In genomic region chr14:31251084-31251604, GRCm38 (mm10) we compare ENCODE assay signal across 8 mouse cellular contexts. TPM values are rescaled to one million over a fixed set of nuclear protein-coding genes. Genes with fewer than 3 reads are reported as not detected.
DNase-seq lines count a peak whose midpoint lies in the region; ATAC-seq lines count a peak whose summit lies in the region.

Gene Phf7 (minus strand): TSS chr14:31251317.
Gene Bap1 (plus strand): TSS chr14:31251450.

- H3K27me3 ChIP-seq in hindbrain, embryonic 14.5 days (ENCODE audit: control insufficient read depth, insufficient read depth, low read length), result no peaks in the 10 kb centered on the region

- H3K27ac ChIP-seq in hindbrain, embryonic 14.5 days, result peak within 1 kb of the TSS; percentile 95

- peak within 1 kb of the TSS; percentile 72 for H3K4me2 ChIP-seq in hindbrain, embryonic 14.5 days (replicated peaks)

- no peaks in the 10 kb centered on the region for H3K9me3 ChIP-seq in hindbrain, embryonic 14.5 days (ENCODE audit: control insufficient read depth, low read length)

- peak; percentile 94 for DNase-seq in T-cell, adult 2 months (ENCODE audit: low spot score)
- peak; percentile 98 for DNase-seq in cerebellum, postnatal 25 days
- peak; percentile 95 to 96 for DNase-seq in frontal cortex, postnatal 25 days (ENCODE audit: low spot score in 2 of 2)
- peak; percentile 99 for DNase-seq in hindbrain, embryonic 14.5 days (ENCODE audit: low spot score)
- DNase-seq in layer of hippocampus, postnatal 36 days, result peak; percentile 96 to 97
- DNase-seq in lung, postnatal 25 days (ENCODE audit: low spot score), result peak; percentile 93
- DNase-seq in retina, adult 2 months (ENCODE audit: low read depth, low spot score), result peak; percentile 86
- peak; percentile 97 for DNase-seq in thymus, postnatal 25 days

- H3K4me3 ChIP-seq in hindbrain, embryonic 14.5 days (replicated peaks; ENCODE audit: low read length), result peak within 1 kb of the TSS; percentile 86

- peak; percentile 93 for ATAC-seq in hindbrain, embryonic 14.5 days (ENCODE audit: low FRiP score)

- H3K9ac ChIP-seq in hindbrain, embryonic 14.5 days, result peak within 1 kb of the TSS; percentile 94

- peaks cover 10% of the 10 kb centered on the region for H3K4me1 ChIP-seq in hindbrain, embryonic 14.5 days (replicated peaks; ENCODE audit: control insufficient read depth, insufficient read depth, low read length)

- WGBS in hindbrain, embryonic 14.5 days, result under 1% methylated on average over 75 of the region's 75 CpGs

- H3K36me3 ChIP-seq in hindbrain, embryonic 14.5 days (replicated peaks; ENCODE audit: control insufficient read depth, insufficient read depth), result peaks cover 36% of the 10 kb centered on the region

RNA-seq across cellular contexts. Expression of gene Phf7, which starts in this region (rescaled TPM):
- 10.4 and 10.7 TPM in 2 replicates for polyA plus RNA-seq in hindbrain, embryonic 14.5 days (2014; fragmentation: Nextera tagmentation; extraction: Ambion mirVana)
- 1 to 10 TPM; 3.5 to 3.6 TPM for total RNA-seq in layer of hippocampus, postnatal 36 days (2021)

RNA-seq across cellular contexts. Expression of gene Bap1, which starts in this region (rescaled TPM):
- polyA plus RNA-seq in hindbrain, embryonic 14.5 days (2014; fragmentation: Nextera tagmentation; extraction: Ambion mirVana), result 93.3 and 94.1 TPM in 2 replicates
- 100 to 1,000 TPM; 132 to 134 TPM for total RNA-seq in layer of hippocampus, postnatal 36 days (2021)

Comparison
In these comparisons a context has a peak if more than half of its experiments do, and no peak if none do; other contexts are left out.
1. Peak in every context shown above with its lines: DNase-seq, ATAC-seq, H3K4me3 ChIP-seq and H3K27ac ChIP-seq.